Mouse (Mus musculus): ENCODE measurements around the gene Adprhl1.

The Adprhl1 gene

GRCm38 (mm10) chr8:13199385-13200061 lies 54.4 kb downstream of the Adprhl1 start:
- no peak for DNase-seq (ENCODE audit: low read depth, low spot score)

GRCm38 (mm10) chr8:13197493-13197892 lies 56.5 kb downstream of the Adprhl1 start:
- no peak for DNase-seq (ENCODE audit: low read depth, low spot score)

- DNase-seq (ENCODE audit: low read depth, low spot score), result no peak
Measured at GRCm38 (mm10) chr8:13194818-13195217, 59.1 kb downstream of the Adprhl1 start.

- DNase-seq (ENCODE audit: low read depth, low spot score), result no peak
Measured at GRCm38 (mm10) chr8:13190235-13190634, 63.7 kb downstream of the Adprhl1 start.

- DNase-seq (ENCODE audit: low read depth, low spot score), result no peak
Measured at GRCm38 (mm10) chr8:13188857-13189256, 65.1 kb downstream of the Adprhl1 start.

- DNase-seq (ENCODE audit: low read depth, low spot score), result no peak
Measured at GRCm38 (mm10) chr8:13188052-13188555, 65.9 kb downstream of the Adprhl1 start.

- DNase-seq (ENCODE audit: low read depth, low spot score), result no peak
Measured at GRCm38 (mm10) chr8:13187638-13188037, 66.3 kb downstream of the Adprhl1 start.

- no peak for DNase-seq (ENCODE audit: low read depth, low spot score)
Measured at GRCm38 (mm10) chr8:13187229-13187628, 66.7 kb downstream of the Adprhl1 start.

- DNase-seq (ENCODE audit: low read depth, low spot score), result no peak
Measured at GRCm38 (mm10) chr8:13186819-13187218, 67.1 kb downstream of the Adprhl1 start.

GRCm38 (mm10) chr8:13181691-13181976 lies 72.3 kb downstream of the Adprhl1 start:
- no peak for DNase-seq (ENCODE audit: low read depth, low spot score)

- DNase-seq (ENCODE audit: low read depth, low spot score), result no peak
Measured at GRCm38 (mm10) chr8:13180911-13181690, 72.9 kb downstream of the Adprhl1 start.

GRCm38 (mm10) chr8:13180408-13180807 lies 73.6 kb downstream of the Adprhl1 start:
- no peak for DNase-seq (ENCODE audit: low read depth, low spot score)

- no peak for DNase-seq (ENCODE audit: low read depth, low spot score)
Measured at GRCm38 (mm10) chr8:13179948-13180347, 74.0 kb downstream of the Adprhl1 start.

GRCm38 (mm10) chr8:13179482-13179881 lies 74.5 kb downstream of the Adprhl1 start:
- DNase-seq (ENCODE audit: low read depth, low spot score), result no peak

GRCm38 (mm10) chr8:13178137-13178536 lies 75.8 kb downstream of the Adprhl1 start:
- no peak for DNase-seq (ENCODE audit: low read depth, low spot score)

- no peak for DNase-seq (ENCODE audit: low read depth, low spot score)
Measured at GRCm38 (mm10) chr8:13177173-13177852, 76.6 kb downstream of the Adprhl1 start.

- DNase-seq (ENCODE audit: low read depth, low spot score), result no peak
Measured at GRCm38 (mm10) chr8:13175650-13176049, 78.3 kb downstream of the Adprhl1 start.

GRCm38 (mm10) chr8:13174811-13175210 lies 79.2 kb downstream of the Adprhl1 start:
- DNase-seq (ENCODE audit: low read depth, low spot score), result no peak

GRCm38 (mm10) chr8:13174305-13174704 lies 79.7 kb downstream of the Adprhl1 start:
- no peak for DNase-seq (ENCODE audit: low read depth, low spot score)

Data from CD4-positive helper T cell, adult 2 months (primary cell).